Mouse (Mus musculus): ENCODE measurements around the gene Mllt10.

Gene Mllt10

DNA sequence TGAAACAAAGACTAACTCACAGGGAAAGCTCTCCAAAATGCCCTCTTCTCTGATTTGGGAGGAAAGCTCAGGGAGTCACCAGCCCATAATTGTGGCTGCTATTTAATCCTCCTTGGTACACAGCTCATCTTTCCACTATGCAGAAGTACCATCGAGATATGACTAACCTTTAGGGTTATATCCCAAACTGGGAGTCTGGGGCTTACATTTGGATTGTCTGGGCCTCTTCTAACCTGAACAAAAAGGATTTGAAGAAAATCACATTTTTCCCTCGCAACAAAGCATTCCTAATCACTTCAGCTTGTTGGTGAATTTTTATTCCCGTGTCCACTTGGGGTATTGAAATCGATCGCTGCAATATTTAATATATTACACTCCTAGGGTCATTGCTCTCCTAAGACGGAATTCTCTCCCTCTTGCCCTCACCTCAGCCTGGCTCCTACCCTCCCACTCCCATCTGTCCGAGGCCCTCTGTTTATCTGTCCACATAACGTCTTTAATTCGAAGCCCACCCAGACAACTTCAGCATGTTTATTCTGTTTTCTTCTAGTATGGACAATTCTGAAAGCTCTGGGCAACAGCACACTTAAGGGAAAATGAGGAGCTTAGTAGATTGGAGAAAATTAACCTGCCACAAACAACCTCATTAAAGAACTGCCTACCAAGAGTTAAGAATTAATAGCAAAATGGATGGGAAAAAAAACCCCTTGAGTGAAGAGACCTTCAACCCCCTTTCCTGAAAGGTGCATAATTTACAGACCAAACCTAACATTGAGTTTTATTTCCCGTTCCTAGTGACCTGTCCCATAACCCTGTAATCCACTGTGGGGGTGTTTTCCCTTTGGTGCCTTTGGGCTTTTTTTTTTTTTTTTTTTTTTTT is 20.4 kb upstream of the Mllt10 start:
- no peak for DNase-seq

- no peak for DNase-seq
Observed at GRCm38 (mm10) chr2:18037491-18037890, 17.5 kb upstream of the Mllt10 start, which contains the start of gene A930004D18Rik. TSS of gene A930004D18Rik (minus strand) at chr2:18037737.

DNA sequence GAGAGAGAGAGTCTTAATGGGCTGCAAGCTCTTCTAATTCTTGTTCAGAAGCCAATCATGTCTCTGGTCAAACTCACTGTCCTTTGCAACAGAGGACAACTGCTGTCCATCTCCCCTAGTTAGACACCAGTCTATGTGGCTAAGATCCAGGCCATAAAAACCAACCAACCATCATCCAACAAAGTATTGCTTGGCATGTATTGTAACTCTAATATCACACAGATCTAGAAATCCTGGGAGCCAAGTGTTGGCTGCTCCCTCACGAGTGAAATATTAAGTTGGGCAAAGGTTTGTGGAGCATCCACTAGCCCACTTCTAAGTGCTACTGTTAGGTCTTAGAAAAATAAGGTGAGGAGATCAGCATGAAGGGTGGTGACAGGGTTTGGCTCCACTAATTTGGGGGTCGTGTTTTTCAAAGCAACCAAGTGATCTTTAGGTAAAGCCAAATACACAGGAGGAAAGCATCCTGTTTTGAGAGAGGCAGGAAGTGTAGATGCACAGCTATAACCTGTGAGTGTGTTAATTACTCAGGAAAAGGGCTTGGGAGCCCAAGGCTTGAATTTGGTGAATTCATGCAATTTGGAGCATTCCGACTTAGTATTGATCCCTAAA is 16.8 kb upstream of the Mllt10 start:
- DNase-seq, result peak; percentile 59

- no peak for DNase-seq
Observed at GRCm38 (mm10) chr2:18038895-18039371, 16.1 kb upstream of the Mllt10 start.

DNA sequence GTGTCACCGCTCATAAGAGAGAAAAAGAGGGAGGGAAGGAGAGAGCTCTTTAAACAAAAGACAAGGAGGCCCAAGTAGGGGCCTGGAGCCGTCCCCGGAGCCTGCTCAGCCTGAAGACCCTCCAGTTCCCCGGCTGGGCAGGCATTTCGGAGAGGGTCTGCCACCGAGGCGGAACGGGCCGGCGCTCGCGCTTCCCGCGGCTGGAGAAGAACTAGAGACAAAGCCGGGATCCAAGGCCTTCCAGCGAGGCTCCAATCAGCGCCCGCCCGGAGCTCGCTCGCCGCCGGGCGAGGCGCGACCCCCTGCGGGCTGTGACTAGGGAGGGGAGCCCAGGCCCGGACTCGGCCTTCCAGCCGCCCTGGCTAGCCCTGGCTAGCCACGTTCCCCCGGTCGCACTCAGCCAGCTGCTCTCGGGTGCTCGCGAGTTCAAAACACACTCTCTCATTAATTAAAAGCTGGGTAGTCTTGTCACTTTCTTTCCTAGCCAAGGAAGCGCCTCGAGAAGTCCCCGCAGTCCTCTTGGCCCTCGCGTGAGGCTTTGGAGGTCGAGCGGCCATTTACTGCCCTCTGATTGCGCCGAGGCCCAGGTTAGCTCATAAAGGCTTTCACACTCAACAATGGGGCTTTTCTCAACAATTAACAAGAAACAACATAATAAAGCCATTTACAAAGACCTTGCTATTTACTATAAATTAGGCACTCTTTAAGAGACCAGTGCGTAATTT is 15.3 kb upstream of the Mllt10 start:
- no peak for DNase-seq

DNA sequence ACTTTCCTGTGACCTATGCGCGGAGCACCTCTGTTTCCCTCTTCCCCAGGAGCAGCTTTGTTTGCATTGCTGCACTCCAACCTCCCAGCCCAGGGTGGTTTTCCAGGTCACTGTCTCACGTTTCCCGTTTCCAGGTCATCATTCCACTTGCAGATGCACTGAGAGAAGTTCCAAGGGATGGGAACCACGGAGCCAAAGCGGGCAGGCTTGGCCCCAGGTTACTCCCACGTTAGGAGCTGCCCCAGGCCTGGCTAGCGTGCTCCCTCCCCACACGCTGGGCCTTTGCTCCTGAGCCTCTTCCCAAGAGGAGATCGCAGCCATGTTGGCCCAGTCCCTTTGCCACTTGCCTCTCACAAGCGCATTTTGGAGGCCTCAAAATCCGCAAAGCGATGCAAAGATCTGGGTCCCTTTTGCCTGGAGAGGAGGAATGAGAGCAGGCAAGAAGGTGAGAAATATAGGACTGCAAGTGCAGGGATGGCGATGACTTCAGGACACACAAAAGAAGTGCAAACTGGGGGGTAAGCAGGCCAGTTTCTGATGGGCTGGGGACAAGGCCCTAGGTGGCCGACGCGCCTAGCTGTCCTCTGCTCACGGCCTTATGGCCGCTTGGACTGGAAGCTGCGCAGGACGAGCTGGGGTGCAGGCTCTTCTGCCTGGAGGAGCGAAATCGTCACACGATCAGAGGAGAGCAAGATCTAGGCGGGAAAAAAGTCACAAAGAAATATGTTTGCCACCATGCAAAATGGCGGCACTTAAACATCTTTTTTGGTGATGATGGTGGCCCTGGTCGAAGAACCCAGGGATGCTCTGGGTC is 14.5 kb upstream of the Mllt10 start:
- no peak for DNase-seq

DNA sequence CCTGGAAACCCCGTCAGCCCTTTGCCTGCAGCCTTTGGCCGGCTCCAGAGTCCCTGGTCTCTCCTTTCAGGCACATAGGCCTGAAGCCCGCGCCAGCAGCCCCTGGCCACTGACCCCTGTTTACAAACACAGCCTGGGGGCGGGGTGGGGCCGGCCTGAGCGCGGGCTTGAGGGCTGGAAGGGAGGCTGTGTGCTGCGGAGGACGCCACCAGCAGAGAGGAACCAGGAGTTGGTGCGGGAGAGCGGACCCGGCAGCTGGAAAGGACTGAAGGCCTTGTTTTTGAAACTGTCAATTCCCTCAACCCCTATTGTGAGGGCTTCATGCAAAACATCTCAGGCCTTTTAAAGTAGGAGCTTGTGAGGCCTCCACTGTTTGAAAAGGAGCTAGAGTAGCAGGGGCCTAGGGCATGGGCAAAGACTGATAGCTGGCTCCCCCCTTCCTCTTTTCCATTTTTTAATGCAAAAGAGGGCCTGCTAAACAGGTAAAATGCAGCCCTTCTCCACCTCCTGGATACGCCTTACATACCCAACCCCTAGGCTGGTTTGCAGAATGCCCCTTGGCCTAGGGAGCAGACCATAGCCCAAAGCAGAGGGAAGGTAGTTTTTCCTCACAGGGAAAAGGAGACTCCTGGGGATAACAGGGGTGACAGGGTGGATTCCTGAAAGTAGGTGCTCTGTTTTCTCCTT is 13.7 kb upstream of the Mllt10 start:
- peak; percentile 49 for DNase-seq

DNA sequence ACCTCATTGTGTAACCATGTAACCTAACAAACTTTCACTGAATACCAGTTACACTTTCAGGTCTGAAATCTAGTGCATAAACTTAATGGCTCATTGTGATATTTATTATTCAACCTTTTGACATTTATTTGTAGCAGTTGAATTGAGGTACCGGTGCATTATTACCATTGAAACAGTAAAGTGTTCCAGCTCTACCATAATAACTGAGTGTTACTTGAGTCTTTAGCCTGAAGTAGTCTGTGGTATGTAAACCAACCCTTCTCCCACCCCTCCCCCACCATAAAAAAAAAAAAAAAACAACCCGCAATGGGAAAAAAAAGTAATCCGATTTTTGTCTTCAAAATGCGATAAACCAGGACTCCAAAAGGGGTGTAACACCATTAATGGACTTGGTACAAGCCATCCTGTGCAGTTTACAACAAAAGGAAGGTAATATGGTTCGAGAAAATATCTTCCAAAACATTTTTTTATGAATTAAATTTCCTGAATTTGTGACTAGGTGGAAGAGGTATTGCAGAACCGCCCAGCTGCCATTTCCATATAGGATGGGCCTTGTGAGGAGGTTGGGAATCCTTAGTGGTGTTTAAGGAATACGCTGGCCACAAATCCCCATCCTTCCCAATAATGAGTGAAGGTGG is 9.8 kb upstream of the Mllt10 start:
- no peak for DNase-seq

GRCm38 (mm10) chr2:18045781-18046181 is 9.3 kb upstream of the Mllt10 start:
- DNase-seq, result no peak

DNA sequence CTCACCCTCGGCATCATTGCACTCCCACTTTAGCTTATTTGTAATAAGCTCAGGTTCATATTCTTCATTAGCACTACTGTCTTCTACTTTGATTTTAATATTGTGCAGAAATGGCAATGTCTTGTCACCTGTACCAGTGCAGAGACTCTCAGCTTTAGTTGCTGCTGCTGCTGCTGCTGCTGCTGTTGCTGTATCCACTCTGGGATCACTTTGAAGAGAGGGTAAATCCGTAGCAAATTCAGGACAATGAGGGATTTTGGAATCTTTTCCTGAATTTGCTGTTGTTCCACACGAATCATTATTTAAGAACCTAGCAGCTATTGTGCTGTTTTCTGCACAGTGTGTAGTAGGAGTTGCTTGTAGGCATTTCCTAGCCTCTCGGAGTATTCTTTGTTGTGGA is 8.9 kb upstream of the Mllt10 start:
- DNase-seq, result no peak

DNA sequence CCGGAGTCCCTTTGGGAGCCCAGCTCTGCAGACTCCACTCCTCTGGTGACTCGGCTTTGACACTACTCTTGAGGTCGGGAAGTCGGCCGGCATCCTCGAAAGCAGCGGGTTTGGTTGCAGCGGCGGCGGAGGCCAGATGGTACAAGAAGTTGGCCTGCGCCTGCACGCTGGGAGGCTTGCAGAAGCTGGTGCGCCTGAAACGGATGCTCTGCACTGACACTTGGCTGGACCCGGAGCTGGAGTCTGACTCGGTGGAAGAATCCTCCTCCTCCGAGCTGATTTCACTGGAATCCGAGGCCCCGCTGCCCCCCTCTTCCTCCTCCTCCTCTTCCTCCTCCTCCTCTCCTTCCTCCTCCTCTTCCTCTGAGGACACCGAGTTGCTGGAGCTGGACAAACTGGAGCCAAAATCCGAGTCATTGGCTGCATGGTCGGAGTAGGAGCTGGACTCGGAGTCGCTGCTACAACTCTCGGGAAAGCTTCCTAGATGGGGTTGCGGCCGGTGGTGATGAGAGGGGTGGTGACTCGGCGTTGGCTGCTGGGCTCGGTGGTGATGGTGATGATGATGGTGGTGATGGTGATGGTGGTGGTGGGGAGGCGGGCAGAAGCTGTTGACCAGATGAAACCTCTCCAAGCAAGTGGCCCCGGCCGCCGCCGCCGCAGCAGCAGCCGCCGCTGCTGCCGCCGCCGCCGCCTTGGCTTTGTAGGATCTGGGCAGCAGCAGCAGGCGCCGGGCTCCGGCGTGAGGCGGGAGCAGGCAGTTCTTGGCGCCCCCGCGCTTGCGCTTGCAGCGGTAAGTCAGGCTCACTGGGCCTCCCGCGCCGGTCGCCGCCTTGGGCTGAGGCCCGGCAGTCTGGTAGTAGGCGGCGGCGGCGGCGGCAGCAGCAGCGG is 8.0 kb upstream of the Mllt10 start:
- peak; percentile 64 for DNase-seq

- DNase-seq, result peak; percentile 70
Observed at GRCm38 (mm10) chr2:18047646-18048452, 7.2 kb upstream of the Mllt10 start.

GRCm38 (mm10) chr2:18048453-18049075 is 6.5 kb upstream of the Mllt10 start, which contains the start of gene Skida1:
TSS of gene Skida1 (minus strand) at chr2:18049051.
- DNase-seq, result no peak

DNA sequence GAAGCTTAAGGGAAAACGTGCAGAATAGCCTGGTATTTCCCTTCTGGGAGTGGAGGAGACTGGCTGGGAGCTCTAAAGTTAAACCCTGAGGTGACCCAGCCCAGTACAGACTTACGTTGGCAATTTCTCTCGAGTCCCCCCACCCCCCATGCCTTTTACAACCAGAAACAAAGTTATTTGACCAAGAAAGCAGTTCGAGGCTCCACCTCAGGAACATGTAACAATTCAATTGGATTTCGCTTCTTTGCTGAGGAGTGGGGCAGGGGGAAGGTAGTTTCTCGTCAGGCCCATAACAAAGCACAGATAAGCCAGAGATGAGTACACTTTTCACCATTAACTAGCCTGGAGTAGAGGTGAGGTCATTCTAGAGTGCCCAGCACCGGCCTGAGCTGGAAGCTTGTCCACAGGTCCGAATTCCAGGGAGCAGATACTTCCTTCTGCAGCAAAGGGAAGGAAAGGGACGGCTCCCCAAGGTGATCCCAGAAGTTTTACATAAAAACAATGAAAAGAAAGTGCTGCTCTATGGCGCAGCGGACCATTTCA is 5.7 kb upstream of the Mllt10 start:
- peak; percentile 77 for DNase-seq

DNA sequence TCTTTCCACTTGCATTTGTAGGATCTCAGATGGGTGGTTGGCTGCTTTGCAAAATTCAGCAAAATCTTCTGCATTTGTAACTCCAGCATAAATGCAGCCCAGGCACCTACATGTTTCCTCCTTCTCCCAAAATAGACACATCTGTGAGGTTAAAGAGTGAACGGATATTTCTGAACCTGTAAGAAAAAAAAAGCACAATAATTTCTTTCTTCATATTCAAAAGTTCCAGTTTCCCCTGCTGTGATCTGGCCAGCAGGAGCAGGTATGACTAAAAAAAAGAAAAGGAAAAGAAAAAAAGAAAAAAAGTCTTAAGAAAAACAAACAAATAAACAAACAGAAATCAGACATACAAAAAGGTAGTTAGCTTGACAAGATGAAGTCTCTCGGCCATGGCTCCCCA is 5.0 kb upstream of the Mllt10 start:
- DNase-seq, result no peak

- DNase-seq, result no peak
Observed at GRCm38 (mm10) chr2:18050541-18050985, 4.5 kb upstream of the Mllt10 start.

- no peak for DNase-seq
Observed at GRCm38 (mm10) chr2:18051026-18051830, 3.8 kb upstream of the Mllt10 start.

DNA sequence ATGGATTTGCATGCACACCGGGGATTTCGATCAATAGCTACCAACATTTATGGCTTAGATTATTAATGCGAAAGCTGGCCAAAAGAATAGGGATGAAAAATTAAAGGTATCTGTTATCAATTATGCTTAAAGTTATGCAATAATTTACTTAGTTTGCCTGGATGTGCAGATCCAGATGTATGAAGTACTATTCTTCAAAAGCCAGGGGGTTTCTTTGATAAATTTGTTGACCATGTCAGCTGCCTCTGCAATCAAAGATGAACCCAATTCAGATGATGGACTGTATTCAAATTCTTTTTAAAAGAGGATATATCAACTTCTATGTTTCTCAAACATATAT is 3.2 kb upstream of the Mllt10 start:
- no peak for DNase-seq
